Mouse (Mus musculus): Measurements from ENCODE around the gene Hist1h2bk.

- no peak for TF ChIP-seq POLR2A (IDR thresholded peaks at IDR 0.05; ENCODE audit: extremely low read depth, insufficient read depth, low read length)
- no peak for TF ChIP-seq CTCF (IDR thresholded peaks at IDR 0.05; ENCODE audit: extremely low read depth, insufficient read depth, low read length)
Measured at GRCm38 (mm10) chr13:22019934-22020835, 15.5 kb upstream of the Hist1h2bk start.

Measured in cortical plate, adult 2 months (tissue).